Mouse (Mus musculus) myocyte (in vitro differentiated cells): ENCODE data around the gene Egf. TPM values are rescaled to one million over a fixed set of nuclear protein-coding genes. Genes with fewer than 3 reads are reported as not detected.
A peak's percentile ranks its signal among the peaks of the same experiment; 100 is the strongest.

Experiments used
- H3K27me3 ChIP-seq: one replicate; pipeline ENCODE4 v1.6.1; 2011; ENCODE audit not compliant: control insufficient read depth, insufficient read depth, insufficient read length
- H3K36me3 ChIP-seq: one replicate; pipeline ENCODE4 v1.6.1; 2011; ENCODE audit not compliant: control insufficient read depth, insufficient read depth
- H3K4me2 ChIP-seq: one replicate; pipeline ENCODE4 v1.6.1; 2011; ENCODE audit warnings: low read depth, control low read depth
- H3K4me3 ChIP-seq: one replicate; pipeline ENCODE4 v1.5.1; 2011; ENCODE audit warnings: mild to moderate bottlenecking, control low read depth, moderate library complexity
- H3K79me2 ChIP-seq: one replicate; pipeline ENCODE4 v1.6.1; 2011; ENCODE audit not compliant: control insufficient read depth, insufficient read depth
- H3ac ChIP-seq: one replicate; pipeline ENCODE4 v1.6.1; 2011; ENCODE audit not compliant: control insufficient read depth, insufficient read length
- CEBPB ChIP-seq: IDR thresholded peaks from 2 replicates; pipeline ENCODE4 v1.6.1; 2011; ENCODE audit warnings: mild to moderate bottlenecking, moderate library complexity; ENCODE audit not compliant: poor library complexity, insufficient read depth, severe bottlenecking
- E2F4 ChIP-seq: IDR thresholded peaks from one replicate; pipeline ENCODE4 v1.6.1; 2011; ENCODE audit warnings: mild to moderate bottlenecking, control low read depth, moderate library complexity; ENCODE audit not compliant: insufficient read depth
- MAX ChIP-seq: IDR thresholded peaks from one replicate; pipeline ENCODE4 v1.6.1; 2011; ENCODE audit warnings: low read depth, mild to moderate bottlenecking, control low read depth
- MYOD1 ChIP-seq, 3 experiments: IDR thresholded peaks; one replicate each; pipeline ENCODE4 v1.6.1; 2011; ENCODE audit warnings: control low read depth in 2 of 3, low read depth in 2 of 3, mild to moderate bottlenecking in 2 of 3, moderate library complexity in 1 of 3; ENCODE audit not compliant: insufficient read length in 2 of 3, control insufficient read depth in 1 of 3
- MYOG ChIP-seq, 3 experiments: IDR thresholded peaks; one replicate each; pipeline ENCODE4 v1.6.1; 2011; ENCODE audit warnings: control low read depth in 2 of 3, low read depth in 2 of 3, mild to moderate bottlenecking in 2 of 3; ENCODE audit not compliant: insufficient read length in 2 of 3, control insufficient read depth in 1 of 3, insufficient read depth in 1 of 3
- POLR2A ChIP-seq: IDR thresholded peaks from one replicate; pipeline ENCODE4 v1.6.1; 2011; ENCODE audit warnings: low read depth, mild to moderate bottlenecking, control low read depth, moderate library complexity; ENCODE audit not compliant: insufficient read length
- POLR2AphosphoS2 ChIP-seq: IDR thresholded peaks from one replicate; pipeline ENCODE4 v1.6.1; 2011; ENCODE audit warnings: low read depth, control low read depth; ENCODE audit not compliant: insufficient read length
- REST ChIP-seq: IDR thresholded peaks from one replicate; pipeline ENCODE4 v1.6.1; 2011; ENCODE audit warnings: mild to moderate bottlenecking, control low read depth, moderate library complexity; ENCODE audit not compliant: insufficient read depth, insufficient read length
- SRF ChIP-seq: IDR thresholded peaks from one replicate; pipeline ENCODE4 v1.6.1; 2011; ENCODE audit warnings: low read depth; ENCODE audit not compliant: control insufficient read depth, insufficient read length
- TCF12 ChIP-seq: IDR thresholded peaks from one replicate; pipeline ENCODE4 v1.6.1; 2011; ENCODE audit warnings: mild to moderate bottlenecking, control low read depth; ENCODE audit not compliant: poor library complexity, insufficient read depth, severe bottlenecking
- TCF3 ChIP-seq: IDR thresholded peaks from one replicate; pipeline ENCODE4 v1.6.1; 2011; ENCODE audit warnings: low read depth, control low read depth; ENCODE audit not compliant: insufficient read length
- USF1 ChIP-seq: IDR thresholded peaks from one replicate; pipeline ENCODE4 v1.6.1; 2011; ENCODE audit warnings: low read depth, mild to moderate bottlenecking, control low read depth, moderate library complexity
- polyA plus RNA-seq: library from polyadenylated mRNA; unstranded; fragments of >200 nt; fragmentation: generic; extraction: Trizol; gene quantifications from one replicate; pipeline ENCODE4 v1.2.1, GENCODE M21; 2012; ENCODE audit warnings: missing spikeins

Egf gene
- polyA plus RNA-seq, 1 experiment = 0.38 TPM

DNA sequence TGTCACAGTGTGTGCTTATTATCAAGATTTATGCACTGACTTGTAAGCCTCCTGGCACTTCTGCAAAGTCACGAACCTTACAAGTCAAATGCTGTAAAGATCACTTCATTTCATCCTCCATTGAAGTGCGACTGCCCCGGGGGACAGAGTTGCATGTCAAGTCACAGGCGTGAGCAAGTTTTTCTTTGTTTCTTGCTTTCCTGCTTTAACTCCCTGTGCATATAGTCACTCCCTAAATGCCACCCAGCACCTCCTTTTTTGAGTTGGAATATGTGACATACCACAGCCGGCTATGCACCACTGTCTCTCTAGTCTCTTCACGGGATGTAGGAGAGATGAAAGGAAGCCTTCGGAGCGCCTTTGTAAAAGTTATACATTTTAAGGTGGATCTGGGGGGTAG lies 56.2 kb downstream of the Egf start:
- no peak for TF ChIP-seq REST
- no peak for TF ChIP-seq POLR2AphosphoS2
- TF ChIP-seq MYOD1 (IDR thresholded peaks at IDR 0.05; ENCODE audit: control insufficient read depth in 1 of 3, insufficient read length in 2 of 3, low read depth in 2 of 3) = no peak
- TF ChIP-seq POLR2A = no peak
- TF ChIP-seq MAX = no peak
- TF ChIP-seq MYOG (IDR thresholded peaks at IDR 0.05; ENCODE audit: control insufficient read depth in 1 of 3, insufficient read depth in 1 of 3, insufficient read length in 2 of 3, low read depth in 2 of 3) = no peak
- no peak for TF ChIP-seq TCF3
- TF ChIP-seq USF1 = no peak
- TF ChIP-seq SRF = no peak
- TF ChIP-seq TCF12 = no peak
- TF ChIP-seq CEBPB = no peak
- TF ChIP-seq E2F4 = no peak
- Histone ChIP-seq H3K36me3 (peaks cover 5% of the 10 kb centered on the region), H3K79me2 (no peaks in the 10 kb centered on the region), H3K4me2 (no peak overlapping the region), H3K27me3 (no peaks in the 10 kb centered on the region), H3K4me3 (no peak overlapping the region), H3ac (no peak overlapping the region)

DNA sequence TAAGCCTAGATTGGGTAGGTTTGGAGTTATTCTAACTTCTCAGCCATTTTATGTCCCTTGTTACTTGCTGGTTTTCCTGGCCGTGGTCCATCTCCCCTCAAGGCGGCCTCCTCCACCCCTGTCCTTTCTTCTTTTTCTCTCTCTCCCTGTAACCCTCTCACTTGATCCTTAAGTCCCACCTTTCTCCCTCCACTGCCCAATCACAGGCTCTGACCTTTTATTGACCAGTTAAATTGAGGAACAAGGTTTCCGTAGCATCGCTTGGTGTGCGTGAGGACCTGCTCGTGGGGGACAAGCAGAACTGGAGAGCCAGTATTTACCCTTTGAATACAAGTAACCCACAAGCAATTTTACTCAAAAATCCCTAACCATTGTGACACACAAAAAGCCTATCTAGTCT lies 56.8 kb downstream of the Egf start:
- Histone ChIP-seq H3K4me3 (no peak overlapping the region), H3ac (no peak overlapping the region), H3K4me2 (no peak overlapping the region), H3K27me3 (no peaks in the 10 kb centered on the region), H3K36me3 (peaks cover 5% of the 10 kb centered on the region), H3K79me2 (no peaks in the 10 kb centered on the region)
- TF ChIP-seq TCF3 = no peak
- TF ChIP-seq SRF = no peak

DNA sequence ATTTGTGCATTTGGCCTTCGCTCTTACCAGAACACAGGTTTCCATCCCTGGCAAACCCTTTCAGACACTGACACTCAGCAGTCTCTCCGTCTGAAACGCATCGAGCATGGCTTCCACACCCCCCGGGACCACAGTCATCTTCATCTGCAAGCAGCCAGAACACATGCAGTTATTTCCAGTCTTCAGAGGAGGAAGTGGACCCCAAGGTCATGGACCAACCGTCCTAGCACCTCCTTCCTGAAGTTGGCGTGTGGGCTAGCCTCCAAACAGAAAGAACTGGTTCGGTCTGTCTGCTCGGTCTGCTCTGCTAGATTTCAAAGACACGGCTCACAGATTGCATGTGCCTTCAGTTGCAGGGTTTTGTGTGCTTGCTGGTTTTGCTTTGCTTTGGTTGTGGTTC lies 57.4 kb downstream of the Egf start:
- TF ChIP-seq MYOG (IDR thresholded peaks at IDR 0.05; ENCODE audit: control insufficient read depth in 1 of 3, insufficient read depth in 1 of 3, insufficient read length in 2 of 3, low read depth in 2 of 3) (no peak), SRF (no peak), MAX (no peak), CEBPB (no peak), USF1 (no peak), MYOD1 (IDR thresholded peaks at IDR 0.05; ENCODE audit: control insufficient read depth in 1 of 3, insufficient read length in 2 of 3, low read depth in 2 of 3) (no peak), E2F4 (no peak), POLR2AphosphoS2 (no peak), POLR2A (no peak), TCF12 (no peak), REST (no peak), TCF3 (no peak)
- no peaks in the 10 kb centered on the region for H3K27me3 ChIP-seq
- peaks cover 5% of the 10 kb centered on the region for H3K36me3 ChIP-seq
- H3K4me2 ChIP-seq = no peak overlapping the region
- H3K4me3 ChIP-seq = no peak overlapping the region
- no peak overlapping the region for H3ac ChIP-seq
- no peaks in the 10 kb centered on the region for H3K79me2 ChIP-seq

DNA sequence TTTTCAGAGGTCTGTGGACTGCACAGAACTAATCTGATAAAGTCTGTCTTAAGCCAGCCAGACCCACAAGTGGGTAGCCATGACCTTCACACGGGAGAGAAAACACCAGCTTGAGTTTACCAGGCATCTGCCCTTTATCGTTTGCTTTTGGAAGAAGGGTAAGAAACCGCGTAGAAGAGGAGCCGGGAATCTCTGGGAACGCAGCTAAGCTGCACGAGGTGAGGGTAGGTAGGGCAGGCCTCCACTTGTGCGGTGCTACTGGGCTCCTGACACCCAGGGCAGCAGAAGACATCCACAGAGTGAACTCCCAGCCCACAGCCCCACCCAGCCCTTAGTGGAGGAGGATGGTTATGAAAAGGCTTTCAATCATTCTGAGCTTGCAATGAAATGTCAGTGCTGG lies 59.2 kb downstream of the Egf start:
- no peaks in the 10 kb centered on the region for H3K36me3 ChIP-seq
- no peaks in the 10 kb centered on the region for H3K27me3 ChIP-seq
- no peaks in the 10 kb centered on the region for H3K79me2 ChIP-seq
- no peak overlapping the region for H3K4me2 ChIP-seq
- TF ChIP-seq POLR2AphosphoS2 (no peak), TCF12 (no peak), MYOD1 (IDR thresholded peaks at IDR 0.05; ENCODE audit: control insufficient read depth in 1 of 3, insufficient read length in 2 of 3, low read depth in 2 of 3) (no peak), USF1 (no peak), E2F4 (no peak), SRF (no peak), POLR2A (no peak), CEBPB (no peak), MYOG (IDR thresholded peaks at IDR 0.05; ENCODE audit: control insufficient read depth in 1 of 3, insufficient read depth in 1 of 3, insufficient read length in 2 of 3, low read depth in 2 of 3) (no peak), MAX (no peak), TCF3 (no peak), REST (no peak)
- H3ac ChIP-seq = no peak overlapping the region
- no peak overlapping the region for H3K4me3 ChIP-seq

DNA sequence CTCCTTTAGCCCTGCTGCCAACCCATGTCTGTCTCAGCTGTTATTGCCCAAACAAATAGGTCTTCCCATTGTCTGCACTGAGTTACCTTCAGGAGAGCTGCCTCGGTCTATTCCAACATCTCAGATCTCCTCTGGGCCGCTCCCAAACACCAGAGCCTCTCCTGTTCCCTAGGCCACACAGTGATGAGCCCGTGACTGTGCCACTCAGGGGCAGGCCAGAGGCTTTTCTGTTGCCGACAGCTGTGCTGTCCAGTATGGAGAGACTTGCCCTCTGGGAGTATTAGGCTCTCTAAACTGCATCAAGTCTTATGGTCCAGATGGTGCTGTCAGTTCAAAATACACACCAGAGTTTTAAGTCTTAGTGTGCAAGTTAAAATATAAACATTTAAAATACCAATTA lies 61.5 kb downstream of the Egf start:
- TF ChIP-seq TCF12 (no peak), E2F4 (no peak), CEBPB (no peak), POLR2A (no peak), TCF3 (no peak), MYOD1 (IDR thresholded peaks at IDR 0.05; ENCODE audit: control insufficient read depth in 1 of 3, insufficient read length in 2 of 3, low read depth in 2 of 3) (peak in 2 of 3 experiments; percentile 14 to 75), USF1 (no peak), MYOG (IDR thresholded peaks at IDR 0.05; ENCODE audit: control insufficient read depth in 1 of 3, insufficient read depth in 1 of 3, insufficient read length in 2 of 3, low read depth in 2 of 3) (peak in 1 of 3 experiments; percentile 33)
- no peaks in the 10 kb centered on the region for H3K36me3 ChIP-seq
- H3K4me2 ChIP-seq = no peak overlapping the region
- no peak overlapping the region for H3K4me3 ChIP-seq
- no peaks in the 10 kb centered on the region for H3K79me2 ChIP-seq
- no peaks in the 10 kb centered on the region for H3K27me3 ChIP-seq
- no peak overlapping the region for H3ac ChIP-seq
